Mouse (Mus musculus) hindbrain, embryonic 14.5 days (tissue): ENCODE measurements around the gene Tac4. TPM values are rescaled to one million over a fixed set of nuclear protein-coding genes. Genes with fewer than 3 reads are reported as not detected.

ENCODE experiments used
- ATAC-seq: fragments of 200-750 bp; cut with Nextera tagmentation; 2 replicates; pipeline ENCODE4 v1.8.0; 2017; ENCODE audit warnings: moderate number of reproducible peaks, mild to moderate bottlenecking, moderate TSS enrichment, moderate library complexity; ENCODE audit not compliant: low FRiP score
- DNase-seq: peaks from one replicate; pipeline ENCODE4 v3.0.0-alpha.2; 2015; ENCODE audit warnings: low spot score
- H3K27ac ChIP-seq: fragments of 300-500 bp; sonication (generic); 2 replicates; pipeline ENCODE4 v1.5.1; 2014; ENCODE audit warnings: mild to moderate bottlenecking, moderate library complexity
- H3K27me3 ChIP-seq: fragments of 300-500 bp; sonication (generic); 2 replicates; pipeline ENCODE4 v1.6.1; 2014; ENCODE audit warnings: mild to moderate bottlenecking, low read length, mixed read lengths; ENCODE audit not compliant: control insufficient read depth, insufficient read depth
- H3K36me3 ChIP-seq: fragments of 300-500 bp; sonication (generic); replicated peaks from 2 replicates; pipeline ENCODE4 v1.6.1; 2014; ENCODE audit not compliant: control insufficient read depth, insufficient read depth
- H3K4me1 ChIP-seq: fragments of 300-500 bp; sonication (generic); replicated peaks from 2 replicates; pipeline ENCODE4 v1.6.1; 2014; ENCODE audit warnings: antibody characterized with exemption, low read length, mixed read lengths; ENCODE audit not compliant: control insufficient read depth, insufficient read depth
- H3K4me2 ChIP-seq: fragments of 300-500 bp; sonication (generic); replicated peaks from 2 replicates; pipeline ENCODE4 v1.6.1; 2014; ENCODE audit warnings: mild to moderate bottlenecking, moderate library complexity
- H3K4me3 ChIP-seq: fragments of 300-500 bp; sonication (generic); replicated peaks from 2 replicates; pipeline ENCODE4 v1.5.1; 2014; ENCODE audit warnings: mild to moderate bottlenecking, low read length
- H3K9ac ChIP-seq: fragments of 300-500 bp; sonication (generic); 2 replicates; pipeline ENCODE4 v1.6.1; 2014
- H3K9me3 ChIP-seq: fragments of 300-500 bp; sonication (generic); 2 replicates; pipeline ENCODE4 v1.6.1; 2016; ENCODE audit warnings: low read length; ENCODE audit not compliant: control insufficient read depth
- WGBS: fragments of 180-500 bp; shearing (Covaris S2); extraction: QIAGEN DNeasy Blood & Tissue Kit; methylation state at CpG from one replicate; pipeline ENCODE4 v1.1.7; 2014; 5-methylcytosine and 5-hydroxymethylcytosine counted together
- polyA plus RNA-seq: library from polyadenylated mRNA; unstranded; fragments of >200 nt; fragmentation: Nextera tagmentation; extraction: Ambion mirVana; gene quantifications from 2 replicates; pipeline ENCODE4 v1.2.1, GENCODE M21; 2014

Tac4 gene
- polyA plus RNA-seq, 1 experiment from 2014 or later: not detected

DNA sequence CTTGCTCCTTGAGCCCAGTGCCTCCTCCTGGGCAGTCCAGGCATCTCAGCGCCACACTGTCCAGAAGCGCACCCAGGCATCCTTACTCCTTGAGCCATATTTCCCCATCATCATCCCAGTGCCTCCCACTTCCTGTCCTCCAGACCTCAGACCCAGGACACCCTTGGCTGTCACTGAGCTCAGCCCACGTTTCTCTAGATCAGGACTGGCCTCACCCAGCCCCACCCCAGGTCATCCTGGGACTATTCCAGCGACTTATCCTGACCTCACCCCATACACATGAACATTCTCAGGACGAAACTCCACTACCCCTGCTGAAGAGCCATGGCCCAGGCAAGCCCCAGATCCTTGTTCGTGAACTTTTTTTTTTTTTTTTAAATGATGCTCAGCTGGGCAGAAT lies 5.6 kb upstream of the Tac4 start:
- H3K27me3 ChIP-seq: no peaks in the 10 kb centered on the region
- no peaks in the 10 kb centered on the region for H3K36me3 ChIP-seq
- H3K27ac ChIP-seq: no peak overlapping the region
- ATAC-seq: no peak
- DNase-seq: no peak
- no peaks in the 10 kb centered on the region for H3K9me3 ChIP-seq
- peaks cover 9% of the 10 kb centered on the region; the same call in 1 of the 2 replicates for H3K4me1 ChIP-seq
- H3K4me3 ChIP-seq: no peak overlapping the region
- no peak overlapping the region for H3K9ac ChIP-seq
- no peak overlapping the region for H3K4me2 ChIP-seq
- WGBS: 90% methylated on average over 6 of the region's 6 CpGs

GRCm38 (mm10) chr11:95257930-95258329 lies 3.4 kb upstream of the Tac4 start:
- ATAC-seq: no peak
- H3K27me3 ChIP-seq: no peaks in the 10 kb centered on the region
- no peaks in the 10 kb centered on the region for H3K36me3 ChIP-seq
- peaks cover 9% of the 10 kb centered on the region; the same call in 1 of the 2 replicates for H3K4me1 ChIP-seq
- 47% methylated on average over 4 of the region's 4 CpGs for WGBS
- no peak for DNase-seq
- H3K4me3 ChIP-seq: no peak overlapping the region
- no peak overlapping the region for H3K9ac ChIP-seq
- no peak overlapping the region for H3K27ac ChIP-seq
- H3K4me2 ChIP-seq: no peak overlapping the region
- no peaks in the 10 kb centered on the region for H3K9me3 ChIP-seq

- no peak overlapping the region for H3K27ac ChIP-seq
- under 1% methylated on average over 26 of the region's 26 CpGs for WGBS
Measured at GRCm38 (mm10) chr11:95258490-95258889, 2.8 kb upstream of the Tac4 start.

DNA sequence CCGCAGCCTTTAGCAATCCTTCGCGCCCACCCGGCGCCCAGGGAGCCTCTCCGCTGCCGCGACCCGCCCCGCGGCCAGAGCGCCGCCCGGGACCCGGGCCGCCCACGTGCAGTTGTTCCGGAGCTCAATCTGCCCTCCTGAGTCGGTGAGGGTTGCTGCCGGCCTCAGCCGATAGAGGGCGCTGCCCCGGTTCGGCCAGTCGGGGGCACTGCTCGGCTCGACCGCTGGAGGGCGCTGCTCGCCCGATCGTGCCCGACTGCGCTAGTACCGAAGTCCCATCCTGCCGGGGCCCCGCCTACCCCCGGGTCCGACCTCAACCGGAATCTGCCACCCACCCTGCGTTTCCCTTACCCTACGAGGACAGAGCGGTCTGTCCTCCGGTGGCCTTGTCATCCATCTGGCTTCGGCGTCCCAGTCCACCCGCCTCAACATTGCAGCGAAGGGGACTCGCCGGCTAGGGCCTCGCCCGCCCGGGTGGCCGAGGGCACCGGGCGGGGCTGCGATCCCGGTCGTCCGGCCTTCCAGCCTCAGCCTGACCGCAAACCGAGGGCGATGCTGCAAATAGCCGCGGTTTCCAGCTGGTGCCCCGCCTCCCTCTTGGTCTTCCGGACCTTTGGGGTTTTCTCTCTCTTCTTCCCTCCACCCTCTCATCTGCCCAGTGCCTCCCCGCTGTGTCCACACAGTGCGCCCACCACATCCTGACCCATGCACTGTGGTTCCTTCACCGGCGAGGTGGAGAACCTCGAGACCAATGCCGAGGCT lies 2.1 kb upstream of the Tac4 start:
- Histone ChIP-seq H3K27ac (no peak overlapping the region), H3K9me3 (no peaks in the 10 kb centered on the region), H3K9ac (peak overlapping the region; percentile 67), H3K36me3 (no peaks in the 10 kb centered on the region), H3K27me3 (no peaks in the 10 kb centered on the region), H3K4me1 (peaks cover 15% of the 10 kb centered on the region), H3K4me2 (peak overlapping the region; percentile 86), H3K4me3 (peak overlapping the region; percentile 45)
- DNase-seq: peak; percentile 81
- ATAC-seq: peak; percentile 66
- under 1% methylated on average over 73 of the region's 73 CpGs for WGBS

More at GRCm38 (mm10) chr11:95258490-95258889, 2.8 kb upstream of the Tac4 start:
- H3K27me3 ChIP-seq: no peaks in the 10 kb centered on the region
- DNase-seq (peak; percentile 57), ATAC-seq (peak; percentile 22; the same call in 1 of the 2 replicates)
- H3K4me3 ChIP-seq: peak overlapping the region; percentile 45
- H3K36me3 ChIP-seq: no peaks in the 10 kb centered on the region
- no peaks in the 10 kb centered on the region for H3K9me3 ChIP-seq
- peak overlapping the region; percentile 86 for H3K4me2 ChIP-seq
- peak overlapping the region; percentile 67 for H3K9ac ChIP-seq
- H3K4me1 ChIP-seq: peaks cover 9% of the 10 kb centered on the region

GRCm38 (mm10) chr11:95263816-95264454 lies 2.6 kb downstream of the Tac4 start:
- H3K4me2 ChIP-seq: no peak overlapping the region
- no peak overlapping the region for H3K27ac ChIP-seq
- DNase-seq (no peak), ATAC-seq (no peak)
- H3K4me1 ChIP-seq: peaks cover 14% of the 10 kb centered on the region
- H3K4me3 ChIP-seq: no peak overlapping the region
- no peak overlapping the region for H3K9ac ChIP-seq
- 22% methylated on average over 11 of the region's 11 CpGs for WGBS
- no peaks in the 10 kb centered on the region for H3K27me3 ChIP-seq
- no peaks in the 10 kb centered on the region for H3K36me3 ChIP-seq
- no peaks in the 10 kb centered on the region for H3K9me3 ChIP-seq

DNA sequence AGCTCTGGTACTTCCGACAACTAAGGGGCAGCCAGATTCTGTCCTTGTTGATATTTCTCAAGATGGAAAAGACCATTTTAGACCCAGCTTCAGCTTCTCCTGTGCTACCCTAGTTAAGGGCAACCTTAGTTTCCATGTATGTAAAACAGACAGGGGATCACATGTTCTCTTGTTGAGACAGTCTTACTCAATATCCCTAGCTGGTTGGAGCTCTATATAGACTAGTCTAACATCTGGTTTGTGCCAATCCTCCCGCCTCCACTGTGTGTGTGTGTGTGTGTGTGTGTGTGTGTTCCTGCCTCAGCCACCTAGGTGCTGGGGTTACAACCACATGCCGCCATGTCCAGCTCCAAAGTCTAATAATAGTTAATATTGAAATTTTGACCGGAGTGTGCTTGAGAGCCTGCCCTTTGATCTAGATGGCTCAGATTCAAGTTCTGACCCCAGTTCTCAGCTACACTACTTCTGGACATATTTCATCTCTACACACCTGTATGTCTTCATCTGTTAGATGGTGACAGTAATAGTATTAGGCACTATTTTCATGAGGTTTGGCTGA lies 3.2 kb downstream of the Tac4 start:
- Histone ChIP-seq H3K4me1 (peaks cover 13% of the 10 kb centered on the region; the same call in 1 of the 2 replicates), H3K9ac (no peak overlapping the region), H3K27me3 (no peaks in the 10 kb centered on the region), H3K4me3 (no peak overlapping the region), H3K27ac (no peak overlapping the region), H3K9me3 (no peaks in the 10 kb centered on the region), H3K36me3 (no peaks in the 10 kb centered on the region), H3K4me2 (no peak overlapping the region)
- ATAC-seq (no peak), DNase-seq (no peak)
- WGBS: 74% methylated on average over 4 of the region's 4 CpGs

GRCm38 (mm10) chr11:95266540-95267245 lies 5.4 kb downstream of the Tac4 start:
- no peak for DNase-seq
- Histone ChIP-seq H3K4me2 (no peak overlapping the region), H3K4me1 (peaks cover 13% of the 10 kb centered on the region; the same call in 1 of the 2 replicates), H3K36me3 (peaks cover 18% of the 10 kb centered on the region), H3K9me3 (no peaks in the 10 kb centered on the region), H3K27me3 (no peaks in the 10 kb centered on the region), H3K4me3 (no peak overlapping the region), H3K27ac (no peak overlapping the region), H3K9ac (no peak overlapping the region)
- 57% methylated on average over 6 of the region's 6 CpGs for WGBS
- no peak for ATAC-seq

DNA sequence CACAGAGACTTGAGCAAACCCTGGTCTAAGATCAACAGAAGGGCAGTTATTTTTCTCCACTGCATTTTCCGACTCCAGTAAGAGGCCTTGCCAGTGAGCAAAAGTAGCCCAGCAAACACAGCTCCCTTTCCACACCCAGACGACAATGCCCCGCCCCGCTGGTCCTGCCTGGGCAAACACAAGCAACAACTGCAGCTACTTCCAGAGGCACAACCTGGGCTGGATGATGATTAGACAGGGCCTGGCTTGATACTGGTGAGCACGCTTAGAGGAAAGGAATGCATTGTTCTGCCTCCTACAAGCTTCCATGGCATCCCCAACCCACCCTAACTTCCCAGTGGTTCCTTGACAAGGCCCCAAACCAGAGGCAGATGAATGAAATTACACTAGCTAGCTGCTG lies 12.3 kb downstream of the Tac4 start:
- ATAC-seq (no peak), DNase-seq (no peak)
- Histone ChIP-seq H3K27ac (no peak overlapping the region), H3K27me3 (no peaks in the 10 kb centered on the region), H3K9me3 (no peaks in the 10 kb centered on the region), H3K36me3 (peaks cover 87% of the 10 kb centered on the region), H3K4me2 (no peak overlapping the region), H3K9ac (no peak overlapping the region), H3K4me3 (no peak overlapping the region), H3K4me1 (no peaks in the 10 kb centered on the region)
- 94% methylated on average over 5 of the region's 5 CpGs for WGBS

DNA sequence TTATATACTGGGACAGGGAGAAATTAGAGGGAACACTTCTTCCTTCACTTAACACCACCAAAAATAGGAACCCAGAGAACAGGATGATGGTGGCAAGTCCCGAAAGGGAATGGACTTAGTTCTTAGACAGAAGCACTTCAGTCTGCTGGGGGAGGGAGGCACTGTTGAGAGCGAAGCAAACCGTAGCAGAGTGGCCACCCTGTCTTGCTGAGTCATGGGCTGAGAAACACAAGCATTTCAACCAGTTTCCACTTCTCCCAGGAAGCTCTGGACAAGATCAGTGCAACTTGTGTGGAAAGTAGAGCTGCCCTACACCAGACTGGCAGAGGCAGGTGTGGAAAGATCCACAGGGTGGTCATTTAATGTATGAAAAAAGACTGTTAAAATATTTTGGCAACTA lies 13.3 kb downstream of the Tac4 start:
- ATAC-seq: no peak
- 91% methylated on average over 3 of the region's 3 CpGs for WGBS

More for the DNA sequence above, 13.3 kb downstream of the Tac4 start:
- no peaks in the 10 kb centered on the region for H3K27me3 ChIP-seq
- no peaks in the 10 kb centered on the region for H3K4me1 ChIP-seq
- no peak overlapping the region for H3K27ac ChIP-seq
- H3K4me3 ChIP-seq: no peak overlapping the region
- no peak overlapping the region for H3K4me2 ChIP-seq
- peaks cover 96% of the 10 kb centered on the region for H3K36me3 ChIP-seq
- no peak overlapping the region for H3K9ac ChIP-seq
- H3K9me3 ChIP-seq: no peaks in the 10 kb centered on the region
- no peak for DNase-seq
